Mouse (Mus musculus) thymus, postnatal 36 days (tissue): Measurements from ENCODE around the gene Syne1.
"Not testable (repeated sequence)": the region's sequence is repeated elsewhere in the genome, so short reads cannot be mapped to it uniquely, and the experiment has no call there.

Experiments used
- DNase-seq, 2 experiments: peaks; one replicate each; pipeline ENCODE4 v3.0.0; 2022; ENCODE audit warnings: mixed read lengths in 2 of 2

Gene Syne1

GRCm38 (mm10) chr10:5515330-5515729 is 36.0 kb downstream of the Syne1 start:
- no peak for DNase-seq

- no peak for DNase-seq
These were observed 37.1 kb downstream of the Syne1 start for GRCm38 (mm10) chr10:5514134-5514533.

- no peak for DNase-seq
These were observed 39.0 kb downstream of the Syne1 start for GRCm38 (mm10) chr10:5512285-5512684.

GRCm38 (mm10) chr10:5511403-5511802 is 39.9 kb downstream of the Syne1 start:
- DNase-seq: no peak

GRCm38 (mm10) chr10:5507478-5507877 is 43.8 kb downstream of the Syne1 start:
- DNase-seq: no peak

- DNase-seq: no peak
These were observed 46.5 kb downstream of the Syne1 start for GRCm38 (mm10) chr10:5504761-5505160.

- no peak for DNase-seq
These were observed 47.4 kb downstream of the Syne1 start for GRCm38 (mm10) chr10:5503909-5504308.

GRCm38 (mm10) chr10:5499684-5500369 is 51.5 kb downstream of the Syne1 start:
- DNase-seq: not testable (repeated sequence)

GRCm38 (mm10) chr10:5497859-5498258 is 53.4 kb downstream of the Syne1 start:
- no peak for DNase-seq

GRCm38 (mm10) chr10:5491050-5491449 is 60.2 kb downstream of the Syne1 start:
- DNase-seq: no peak

- peak; percentile 14 to 20 for DNase-seq
These were observed 61.3 kb downstream of the Syne1 start for GRCm38 (mm10) chr10:5490029-5490428.

GRCm38 (mm10) chr10:5488097-5488496 is 63.2 kb downstream of the Syne1 start:
- DNase-seq: no peak

- DNase-seq: peak; percentile 19 to 21
These were observed 70.4 kb downstream of the Syne1 start for GRCm38 (mm10) chr10:5480552-5481550.

GRCm38 (mm10) chr10:5480097-5480496 is 71.2 kb downstream of the Syne1 start:
- DNase-seq: peak; percentile 26 to 33

GRCm38 (mm10) chr10:5468638-5469037 is 82.6 kb downstream of the Syne1 start:
- DNase-seq: no peak

GRCm38 (mm10) chr10:5453830-5454229 is 97.5 kb downstream of the Syne1 start:
- DNase-seq: no peak

GRCm38 (mm10) chr10:5449944-5450343 is 101.3 kb downstream of the Syne1 start:
- no peak for DNase-seq

GRCm38 (mm10) chr10:5447950-5448716 is 103.1 kb downstream of the Syne1 start:
- peak; percentile 17 to 29 for DNase-seq

GRCm38 (mm10) chr10:5445313-5445712 is 106.0 kb downstream of the Syne1 start:
- DNase-seq: no peak

- DNase-seq: no peak
These were observed 108.3 kb downstream of the Syne1 start for GRCm38 (mm10) chr10:5443020-5443419.

- no peak for DNase-seq
These were observed 111.4 kb downstream of the Syne1 start for GRCm38 (mm10) chr10:5439802-5440350.

- DNase-seq: no peak
These were observed 113.5 kb downstream of the Syne1 start for GRCm38 (mm10) chr10:5437766-5438165.

GRCm38 (mm10) chr10:5423984-5424383 is 127.3 kb downstream of the Syne1 start:
- DNase-seq: no peak
